Mouse (Mus musculus): ENCODE data around the gene Gal3st2c. TPM values are rescaled to one million over a fixed set of nuclear protein-coding genes. Genes with fewer than 3 reads are reported as not detected.
"Not testable (repeated sequence)": the region's sequence is repeated elsewhere in the genome, so short reads cannot be mapped to it uniquely, and the experiment has no call there.

Gal3st2c gene
- polyA plus RNA-seq (2016; fragmentation: Nextera tagmentation; extraction: Ambion mirVana), result not detected in 2 replicates

DNA sequence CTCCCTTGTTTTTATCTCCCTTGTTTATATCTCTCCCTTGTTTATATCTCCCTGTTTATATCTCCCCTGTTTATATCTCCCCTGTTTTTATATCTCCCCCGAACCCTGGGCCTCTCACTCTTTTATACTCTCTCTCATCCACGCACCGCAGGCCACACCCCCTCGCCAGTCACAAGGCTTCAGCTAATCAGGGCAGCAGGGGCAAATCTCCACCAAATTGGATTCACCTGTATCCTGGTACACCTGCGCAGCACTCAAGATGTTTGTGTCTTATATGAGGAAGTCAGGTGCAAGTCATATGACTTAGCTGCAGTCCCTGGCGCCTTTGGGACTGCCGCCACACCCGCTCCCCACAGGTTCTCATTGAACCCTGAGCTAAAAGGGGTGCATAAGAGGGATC is at the start of gene Gal3st2c:
Gal3st2c (plus strand) TSS at position 301 of the 400 bp plus-strand sequence.
- not testable (repeated sequence) for H3K36me3 ChIP-seq; H3K4me3 ChIP-seq; H3K27me3 ChIP-seq (ENCODE audit: low read depth, poor library complexity, severe bottlenecking); H3K27ac ChIP-seq; H3K4me1 ChIP-seq; DNase-seq (ENCODE audit: low spot score); H3K9me3 ChIP-seq (replicated peaks)
- 86% methylated on average over 8 of the region's 8 CpGs for WGBS

DNA sequence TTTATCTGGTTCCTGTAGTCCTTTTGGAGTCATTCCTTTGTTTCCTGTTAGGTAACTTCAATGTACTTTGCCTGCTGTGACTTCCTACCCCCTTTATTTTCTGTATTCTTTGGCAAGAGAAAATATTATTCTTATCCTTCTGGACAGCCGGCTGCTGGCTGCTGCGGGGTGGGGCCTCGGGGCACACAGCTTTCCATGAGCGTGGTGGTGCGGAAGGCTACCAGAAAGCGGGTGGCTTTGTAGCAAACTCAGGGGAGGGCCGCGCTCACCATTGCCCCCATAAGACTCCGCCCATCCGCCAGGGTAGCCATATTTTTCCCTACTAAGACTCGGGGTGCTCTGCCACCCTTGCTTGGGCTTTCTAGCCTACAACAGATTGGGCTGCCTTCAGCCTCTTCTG is 41.2 kb upstream of the Gal3st2c start:
- H3K4me3 ChIP-seq; H3K27me3 ChIP-seq (ENCODE audit: low read depth, poor library complexity, severe bottlenecking); DNase-seq (ENCODE audit: low spot score); H3K4me1 ChIP-seq; H3K9me3 ChIP-seq (replicated peaks); H3K36me3 ChIP-seq; H3K27ac ChIP-seq: not testable (repeated sequence)
- no CpG with 5 or more reads among the region's 11 CpGs for WGBS

DNA sequence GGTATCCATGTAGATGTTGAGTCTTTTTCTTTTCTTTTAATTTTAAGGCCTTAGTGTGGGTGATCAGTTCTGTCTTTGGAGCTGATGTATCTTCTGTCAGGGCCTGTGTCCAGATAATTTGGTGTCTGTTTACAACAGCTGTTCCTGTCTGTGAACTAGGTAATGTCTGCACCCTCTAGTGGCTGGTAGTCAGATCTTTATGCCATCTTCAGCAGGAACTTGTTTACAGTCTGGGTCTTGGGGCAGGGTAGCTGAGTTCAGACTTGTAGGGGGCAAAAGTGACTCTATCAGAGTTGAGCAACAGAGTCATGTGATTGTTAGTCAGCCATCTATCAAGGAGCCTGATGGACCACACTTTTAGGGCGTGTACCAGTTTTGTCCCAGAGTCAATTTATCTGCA is 23.8 kb upstream of the Gal3st2c start:
- not testable (repeated sequence) for H3K4me3 ChIP-seq; H3K27ac ChIP-seq; H3K36me3 ChIP-seq; H3K9me3 ChIP-seq (replicated peaks); DNase-seq (ENCODE audit: low spot score); H3K4me1 ChIP-seq; H3K27me3 ChIP-seq (ENCODE audit: low read depth, poor library complexity, severe bottlenecking)
- WGBS, result no CpG with 5 or more reads among the region's 1 CpGs

DNA sequence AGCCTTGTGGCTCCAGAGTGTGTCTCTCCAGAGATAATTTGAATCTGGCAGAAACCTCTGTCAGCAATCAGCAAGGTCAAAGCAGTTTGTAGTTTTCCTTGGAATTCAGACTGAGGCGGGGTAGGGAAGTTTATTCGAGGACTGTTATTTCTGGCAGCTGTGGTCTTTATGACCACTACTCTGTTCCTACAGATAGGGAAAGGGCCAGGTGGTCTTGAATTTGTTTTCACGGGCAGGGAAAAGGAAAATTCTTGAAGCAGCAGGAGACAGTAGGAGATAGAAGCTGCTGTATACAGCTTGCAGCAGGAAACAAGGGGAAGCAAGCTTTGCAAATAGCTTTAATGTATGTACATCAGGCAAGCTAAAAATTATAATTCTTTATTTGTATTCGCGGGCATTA is 19.9 kb upstream of the Gal3st2c start:
- H3K4me3 ChIP-seq; H3K27ac ChIP-seq; DNase-seq (ENCODE audit: low spot score); H3K9me3 ChIP-seq (replicated peaks); H3K4me1 ChIP-seq; H3K36me3 ChIP-seq; H3K27me3 ChIP-seq (ENCODE audit: low read depth, poor library complexity, severe bottlenecking): not testable (repeated sequence)
- WGBS, result 100% methylated on average over 1 of the region's 5 CpGs

DNA sequence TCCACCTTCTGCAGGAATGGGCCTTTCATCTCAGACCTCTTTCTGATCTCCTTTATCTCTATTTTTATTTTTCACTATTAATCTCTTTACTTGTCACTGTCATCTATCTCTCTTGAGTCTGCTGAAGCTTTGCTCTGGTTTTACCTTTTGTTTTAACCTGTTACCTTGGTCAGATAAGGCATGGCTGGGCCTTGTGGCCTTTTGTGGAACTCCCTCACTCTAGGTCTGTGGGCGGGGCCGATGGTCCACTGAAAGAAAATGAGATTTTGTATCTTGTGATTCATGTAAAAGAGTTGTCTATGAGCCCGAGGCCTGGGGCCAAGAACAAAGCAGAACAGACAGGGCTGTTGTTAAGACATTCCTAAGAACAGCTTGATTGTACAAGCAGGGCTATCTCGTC is 19.5 kb upstream of the Gal3st2c start:
- H3K27me3 ChIP-seq (ENCODE audit: low read depth, poor library complexity, severe bottlenecking), result not testable (repeated sequence)
- WGBS, result no CpG with 5 or more reads among the region's 4 CpGs

DNA sequence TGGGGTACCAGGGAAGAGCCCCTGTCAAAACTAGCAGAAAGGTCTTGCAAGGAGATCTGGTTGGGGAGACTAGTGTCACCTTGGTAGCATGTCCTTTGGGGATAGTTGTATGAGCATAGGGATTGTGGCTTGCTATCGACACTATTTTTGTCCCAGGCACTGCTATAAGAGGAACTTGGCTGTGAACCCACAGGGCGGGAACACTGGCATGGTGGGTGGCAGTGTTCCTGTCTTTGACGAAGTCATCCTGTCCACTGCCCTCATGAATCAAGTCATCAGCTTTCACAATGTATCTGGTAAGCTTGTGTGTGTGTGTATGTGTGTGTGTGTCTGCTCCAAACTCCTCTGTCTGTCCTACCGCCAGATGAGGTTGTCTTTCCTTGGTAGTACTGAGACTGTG is 14.5 kb upstream of the Gal3st2c start:
- WGBS, result 81% methylated on average over 2 of the region's 4 CpGs
- DNase-seq (ENCODE audit: low spot score); H3K27ac ChIP-seq; H3K4me3 ChIP-seq; H3K36me3 ChIP-seq; H3K4me1 ChIP-seq; H3K27me3 ChIP-seq (ENCODE audit: low read depth, poor library complexity, severe bottlenecking); H3K9me3 ChIP-seq (replicated peaks): not testable (repeated sequence)

More for the DNA sequence above, 19.5 kb upstream of the Gal3st2c start:
- not testable (repeated sequence) for DNase-seq (ENCODE audit: low spot score); H3K27ac ChIP-seq; H3K9me3 ChIP-seq (replicated peaks); H3K36me3 ChIP-seq; H3K4me3 ChIP-seq; H3K4me1 ChIP-seq

DNA sequence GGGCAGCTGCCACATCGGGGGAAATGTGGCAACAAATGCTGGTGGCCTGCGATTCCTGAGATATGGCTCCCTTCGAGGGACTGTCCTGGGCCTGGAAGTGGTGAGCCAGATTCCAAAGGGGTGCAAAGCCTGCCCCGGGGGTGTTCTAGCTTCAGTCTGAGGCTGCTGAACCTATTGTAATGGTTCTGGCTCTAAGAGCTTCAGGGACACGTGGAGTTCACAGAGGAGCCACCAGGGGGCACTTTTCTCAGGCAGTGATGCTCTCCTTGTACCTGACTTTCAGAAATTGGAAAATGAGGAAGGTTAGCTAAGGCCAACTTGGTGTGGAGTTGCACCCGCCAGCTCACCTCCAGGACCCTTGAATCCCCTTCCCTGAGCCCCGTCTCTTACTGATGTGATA is 12.0 kb upstream of the Gal3st2c start:
- WGBS, result no CpG with 5 or more reads among the region's 7 CpGs
- not testable (repeated sequence) for H3K9me3 ChIP-seq (replicated peaks); H3K27me3 ChIP-seq (ENCODE audit: low read depth, poor library complexity, severe bottlenecking); H3K27ac ChIP-seq; H3K4me1 ChIP-seq; H3K36me3 ChIP-seq; DNase-seq (ENCODE audit: low spot score); H3K4me3 ChIP-seq

DNA sequence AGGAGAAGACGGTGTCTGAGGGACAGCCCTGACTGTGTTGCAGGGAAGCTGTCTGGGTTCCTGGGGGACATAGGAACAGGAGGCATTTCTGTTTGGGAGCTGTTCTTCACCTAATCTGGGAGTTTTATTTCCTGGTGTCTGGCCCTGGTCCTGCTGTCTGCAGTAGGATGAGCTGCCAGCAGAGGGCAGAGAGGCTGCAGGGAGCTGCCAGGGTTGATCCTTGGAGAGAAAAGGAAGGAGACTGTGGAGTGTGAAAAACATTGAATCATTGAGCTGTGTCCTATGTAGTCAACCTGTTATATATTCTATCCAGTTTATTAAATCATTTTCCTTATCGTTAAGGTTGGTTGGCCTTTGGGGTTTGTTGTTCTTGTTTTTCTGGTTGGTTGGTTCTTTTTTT is 9.4 kb upstream of the Gal3st2c start:
- H3K4me3 ChIP-seq; H3K36me3 ChIP-seq; H3K27ac ChIP-seq; H3K9me3 ChIP-seq (replicated peaks); H3K27me3 ChIP-seq (ENCODE audit: low read depth, poor library complexity, severe bottlenecking); H3K4me1 ChIP-seq; DNase-seq (ENCODE audit: low spot score): not testable (repeated sequence)
- WGBS, result no CpG with 5 or more reads among the region's 2 CpGs

DNA sequence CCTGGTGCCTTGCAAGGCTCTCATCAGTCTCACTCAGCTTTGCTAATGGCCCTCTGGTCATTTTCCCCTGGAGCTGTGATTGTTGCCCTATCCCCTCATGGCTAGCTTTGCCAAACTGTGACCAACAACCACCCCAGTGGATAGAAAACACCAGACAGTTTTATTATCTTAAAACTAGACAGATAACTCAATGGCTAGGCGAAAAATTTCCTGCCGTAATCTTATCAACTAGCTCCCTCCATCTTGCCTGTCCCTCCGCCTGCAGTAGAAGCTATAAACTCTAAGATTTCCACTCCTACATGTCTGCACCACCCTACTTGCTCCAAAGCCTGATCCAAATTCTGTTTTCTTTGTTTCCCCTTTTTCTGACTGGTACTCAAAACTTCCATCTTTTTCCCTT is 4.1 kb upstream of the Gal3st2c start:
- no peak for DNase-seq (ENCODE audit: low spot score)
- no peaks in the 10 kb centered on the region for H3K36me3 ChIP-seq
- no peak overlapping the region for H3K4me3 ChIP-seq
- no peaks in the 10 kb centered on the region for H3K9me3 ChIP-seq (replicated peaks)
- H3K4me1 ChIP-seq, result no peaks in the 10 kb centered on the region
- no peaks in the 10 kb centered on the region for H3K27me3 ChIP-seq (ENCODE audit: low read depth, poor library complexity, severe bottlenecking)
- 90% methylated on average over 3 of the region's 3 CpGs for WGBS
- H3K27ac ChIP-seq, result no peak overlapping the region

DNA sequence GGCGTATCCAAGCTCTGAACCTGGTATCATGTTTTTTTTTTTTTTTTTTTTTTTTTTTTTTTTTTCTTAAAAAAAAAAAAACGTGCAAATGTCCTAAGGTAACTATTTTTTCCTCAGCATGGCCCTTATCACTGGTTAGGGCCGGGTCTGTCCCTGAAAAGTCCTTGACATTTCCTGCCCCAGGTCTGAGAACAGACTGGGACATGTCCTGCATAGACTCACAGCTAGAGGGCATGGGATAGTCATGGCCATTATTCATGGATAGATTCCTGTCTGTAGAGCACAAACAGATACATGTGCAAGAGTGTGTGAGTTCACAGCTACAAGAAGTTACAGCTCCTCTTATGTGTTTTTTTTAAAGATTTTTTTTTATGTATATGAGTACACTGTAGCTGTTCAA is 1.5 kb upstream of the Gal3st2c start:
- no peak overlapping the region for H3K27ac ChIP-seq
- no peaks in the 10 kb centered on the region for H3K27me3 ChIP-seq (ENCODE audit: low read depth, poor library complexity, severe bottlenecking)
- no peaks in the 10 kb centered on the region for H3K9me3 ChIP-seq (replicated peaks)
- no peak overlapping the region for H3K4me3 ChIP-seq
- H3K4me1 ChIP-seq, result no peaks in the 10 kb centered on the region
- DNase-seq (ENCODE audit: low spot score), result no peak
- 78% methylated on average over 3 of the region's 3 CpGs for WGBS
- no peaks in the 10 kb centered on the region for H3K36me3 ChIP-seq

DNA sequence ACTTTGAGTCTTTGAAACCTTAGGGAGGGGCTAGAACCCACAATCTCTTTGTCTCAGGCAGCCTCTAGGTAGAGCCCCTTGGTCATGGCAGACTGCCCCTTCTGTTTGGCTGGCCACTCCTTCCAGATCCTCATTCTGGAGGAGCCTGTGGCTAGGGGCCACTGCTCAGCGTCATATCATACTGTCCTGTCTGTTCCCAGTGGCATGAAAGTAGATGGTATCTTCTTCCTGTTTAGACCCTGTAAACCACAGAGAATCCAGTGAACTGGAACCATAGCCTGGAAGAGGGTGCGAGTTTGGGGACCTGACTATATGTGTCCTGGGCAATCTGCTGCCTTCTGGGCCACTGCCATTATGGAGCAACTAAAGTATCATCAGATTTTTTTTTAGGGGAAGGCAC is 759 bp downstream of the Gal3st2c start:
- H3K4me1 ChIP-seq; H3K27me3 ChIP-seq (ENCODE audit: low read depth, poor library complexity, severe bottlenecking); H3K4me3 ChIP-seq; DNase-seq (ENCODE audit: low spot score); H3K36me3 ChIP-seq; H3K27ac ChIP-seq; H3K9me3 ChIP-seq (replicated peaks): not testable (repeated sequence)
- WGBS, result 89% methylated on average over 2 of the region's 2 CpGs

DNA sequence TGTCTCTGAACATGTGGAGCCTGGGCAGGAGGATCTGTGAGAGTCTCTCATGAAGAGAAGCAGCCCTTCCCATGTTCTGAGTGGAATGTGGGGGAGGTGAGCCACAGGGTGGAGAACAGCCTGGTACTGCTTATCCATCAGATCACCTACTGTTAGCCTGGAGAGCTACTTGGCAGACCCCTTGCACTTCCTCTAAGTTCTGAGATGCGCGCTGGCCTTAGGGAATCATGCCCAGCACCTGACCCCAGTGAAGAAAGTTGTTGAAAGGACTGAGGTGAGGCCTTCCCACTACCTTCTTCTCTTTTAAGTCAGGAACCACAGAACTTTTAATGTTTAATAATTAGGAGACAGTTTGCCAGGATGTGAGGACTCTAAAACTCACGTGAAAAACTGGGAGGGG is 1.2 kb downstream of the Gal3st2c start:
- not testable (repeated sequence) for DNase-seq (ENCODE audit: low spot score); H3K36me3 ChIP-seq; H3K9me3 ChIP-seq (replicated peaks); H3K4me3 ChIP-seq; H3K4me1 ChIP-seq; H3K27me3 ChIP-seq (ENCODE audit: low read depth, poor library complexity, severe bottlenecking); H3K27ac ChIP-seq
- WGBS, result 86% methylated on average over 3 of the region's 3 CpGs

DNA sequence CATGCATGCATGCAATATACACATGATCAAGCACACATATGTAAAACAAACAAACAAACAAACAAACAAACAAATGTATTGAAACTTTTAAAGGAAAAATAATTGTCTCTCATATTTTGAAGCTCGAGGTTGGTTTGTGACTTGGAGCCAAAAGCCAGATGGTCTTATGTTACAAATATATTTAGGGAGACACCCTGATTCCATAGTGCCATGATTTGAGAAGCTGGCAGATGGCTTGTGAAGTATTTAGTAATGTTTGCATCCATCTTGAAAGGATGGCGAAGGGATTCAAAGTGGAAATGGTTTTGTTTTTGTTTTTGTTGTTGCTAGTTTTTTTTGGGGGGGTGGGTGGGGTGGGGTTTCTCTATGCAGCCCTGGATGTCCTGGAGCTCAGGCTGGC is 10.7 kb downstream of the Gal3st2c start:
- Histone ChIP-seq H3K4me3 (no peak overlapping the region), H3K9me3 (replicated peaks) (no peaks in the 10 kb centered on the region), H3K27me3 (ENCODE audit: low read depth, poor library complexity, severe bottlenecking) (no peaks in the 10 kb centered on the region), H3K27ac (no peak overlapping the region), H3K4me1 (no peaks in the 10 kb centered on the region), H3K36me3 (no peaks in the 10 kb centered on the region)
- DNase-seq (ENCODE audit: low spot score), result no peak
- WGBS, result 88% methylated on average over 2 of the region's 2 CpGs

DNA sequence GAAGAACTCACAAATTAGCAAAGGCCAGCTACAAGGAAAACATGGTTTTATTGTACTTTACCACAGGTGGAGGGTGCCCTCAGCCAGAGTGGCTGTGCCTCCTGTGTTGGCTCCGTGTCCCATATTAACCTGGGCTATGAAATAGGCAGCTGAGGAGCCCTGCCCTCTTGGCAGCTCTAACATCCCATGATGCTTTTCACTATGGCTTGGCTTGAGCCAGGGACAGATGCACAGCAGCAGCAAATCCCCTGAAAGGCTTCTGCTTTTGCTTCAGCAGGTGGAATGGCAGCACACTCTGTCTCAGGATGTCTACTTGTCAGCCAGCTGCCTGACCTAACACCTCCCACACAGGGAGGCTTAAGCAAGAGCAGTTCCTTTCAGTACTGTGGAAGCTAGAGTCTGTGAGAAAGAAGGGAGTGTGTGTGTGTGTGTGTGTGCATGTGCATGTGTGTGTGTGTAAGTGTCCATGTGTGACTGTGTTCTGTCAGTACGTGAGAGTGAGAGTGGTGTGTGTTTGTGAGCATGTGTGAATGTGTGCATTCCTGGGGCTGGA is 15.7 kb downstream of the Gal3st2c start:
- H3K4me3 ChIP-seq; H3K9me3 ChIP-seq (replicated peaks); DNase-seq (ENCODE audit: low spot score); H3K27me3 ChIP-seq (ENCODE audit: low read depth, poor library complexity, severe bottlenecking); H3K36me3 ChIP-seq; H3K4me1 ChIP-seq; H3K27ac ChIP-seq: not testable (repeated sequence)
- WGBS, result 81% methylated on average over 2 of the region's 2 CpGs
